Mouse (Mus musculus) Patski (cell line): ENCODE results near the gene Gm28043. TPM values are rescaled to one million over a fixed set of nuclear protein-coding genes. Genes with fewer than 3 reads are reported as not detected.

Source experiments
- ATAC-seq: fragments of 100-300 bp; one replicate; pipeline ENCODE4 v1.8.0; 2021
- CTCF ChIA-PET: fragments of 350-600 bp; sonication (Branson Sonifier 250); formaldehyde crosslinking; loops from one replicate; lab custom pipeline; 2022; ENCODE audit warnings: inconsistent platforms; lab: Charles Lee
- POLR2A ChIA-PET: fragments of 350-600 bp; sonication (Branson Sonifier 250); formaldehyde crosslinking; loops from one replicate; lab custom pipeline; 2022; ENCODE audit warnings: antibody characterized with exemption, inconsistent platforms; lab: Charles Lee
- DNase-seq: peaks from one replicate; pipeline ENCODE4 v3.0.0-alpha.2; 2011; ENCODE audit warnings: low read depth, low spot score
- H3K27me3 ChIP-seq: fragments of 371-371 bp; one replicate; pipeline ENCODE4 v1.5.1; 2021
- CTCF ChIP-seq: fragments of 100-300 bp; IDR thresholded peaks from one replicate; pipeline ENCODE4 v1.5.1; 2021
- in situ Hi-C: fragments of 300-500 bp; cut with MboI; formaldehyde crosslinking; loops from 3 replicates; pipeline ENCODE4 v1.11.1; 2018; ENCODE audit warnings: low pct_unique_long_range_greater_than_20kb, mixed read lengths
- polyA plus RNA-seq: library from polyadenylated mRNA; unstranded; gene quantifications from one replicate; pipeline ENCODE4 v1.2.3, GENCODE M21; 2021

Gene Gm28043
- polyA plus RNA-seq, 1 experiment from 2014 or later, result 2.4 TPM

DNA sequence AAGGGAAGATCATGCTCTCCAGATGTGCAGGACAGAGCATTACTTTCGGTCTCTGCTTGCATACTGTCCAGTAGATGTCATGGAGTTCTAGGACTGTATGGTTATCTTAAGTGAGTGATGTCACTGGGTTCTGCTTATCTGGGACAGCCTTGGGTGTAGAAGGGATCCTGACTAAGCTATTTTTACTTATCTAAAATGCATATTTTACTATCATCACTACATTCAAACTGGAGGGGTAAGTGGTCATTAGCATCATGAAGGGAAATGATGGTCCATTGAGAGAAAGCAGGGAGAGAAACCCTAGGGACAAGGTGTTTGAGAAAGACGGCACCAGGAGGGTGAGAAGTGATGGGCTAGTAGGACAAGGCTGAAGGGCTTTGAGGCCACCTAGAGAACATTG lies 43.6 kb downstream of the Gm28043 start:
- ATAC-seq, result no peak

DNA sequence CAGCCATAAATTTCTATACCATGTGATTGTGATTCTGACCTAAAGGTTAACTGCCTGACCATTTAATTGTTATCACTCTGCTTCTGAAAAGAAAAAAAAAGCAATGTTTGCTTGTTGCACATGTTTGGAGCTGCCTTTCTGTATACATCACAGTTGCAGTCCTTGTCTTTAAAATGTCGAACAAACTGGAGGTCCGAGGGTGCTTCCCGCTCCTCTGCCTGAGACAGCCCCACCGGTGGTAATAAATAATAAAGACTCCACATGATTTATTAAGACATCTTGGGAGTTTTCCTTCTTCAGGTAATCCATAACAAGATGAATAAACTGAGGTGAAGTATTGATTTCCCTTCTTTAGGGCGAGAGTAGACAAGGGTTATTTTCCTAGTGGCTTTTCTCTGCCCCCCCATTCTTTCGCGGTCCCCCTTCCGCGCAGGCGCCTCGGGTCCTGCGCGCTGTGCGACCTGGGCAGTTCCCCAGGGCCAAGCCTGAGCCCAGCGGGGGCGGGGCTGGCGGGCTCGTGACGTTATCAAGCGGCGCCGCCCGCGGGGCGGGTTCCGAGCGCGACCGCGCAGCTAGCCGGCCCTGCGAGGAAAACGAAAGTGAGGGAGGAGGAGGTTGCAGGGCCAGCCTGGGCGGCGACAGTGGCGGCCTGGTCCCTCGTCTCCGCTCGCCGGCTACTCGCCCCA lies 45.5 kb downstream of the Gm28043 start, which contains the start of gene Cmtr1:
TSS of gene Cmtr1 (plus strand) at position 520 of the 686 bp plus-strand sequence.
- in situ Hi-C loops, result no loop called here
- ATAC-seq, result peak; percentile 86
- POLR2A ChIA-PET, result interaction anchor here (1.0 to 3.0 kb wide), 5 partner anchors 10 to 57 kb away, joined by 3 to 11 read pairs (median 4); partner anchors contain the start of genes Ccdc167, Gm28043 and Rnf8

More for the DNA sequence above, 43.6 kb downstream of the Gm28043 start:
- CTCF ChIA-PET, result no interaction called here
- POLR2A ChIA-PET, result no interaction called here
- H3K27me3 ChIP-seq, result no peaks in the 10 kb centered on the region
- no peak for DNase-seq
- no peak for TF ChIP-seq CTCF
- in situ Hi-C loops, result no loop called here

DNA sequence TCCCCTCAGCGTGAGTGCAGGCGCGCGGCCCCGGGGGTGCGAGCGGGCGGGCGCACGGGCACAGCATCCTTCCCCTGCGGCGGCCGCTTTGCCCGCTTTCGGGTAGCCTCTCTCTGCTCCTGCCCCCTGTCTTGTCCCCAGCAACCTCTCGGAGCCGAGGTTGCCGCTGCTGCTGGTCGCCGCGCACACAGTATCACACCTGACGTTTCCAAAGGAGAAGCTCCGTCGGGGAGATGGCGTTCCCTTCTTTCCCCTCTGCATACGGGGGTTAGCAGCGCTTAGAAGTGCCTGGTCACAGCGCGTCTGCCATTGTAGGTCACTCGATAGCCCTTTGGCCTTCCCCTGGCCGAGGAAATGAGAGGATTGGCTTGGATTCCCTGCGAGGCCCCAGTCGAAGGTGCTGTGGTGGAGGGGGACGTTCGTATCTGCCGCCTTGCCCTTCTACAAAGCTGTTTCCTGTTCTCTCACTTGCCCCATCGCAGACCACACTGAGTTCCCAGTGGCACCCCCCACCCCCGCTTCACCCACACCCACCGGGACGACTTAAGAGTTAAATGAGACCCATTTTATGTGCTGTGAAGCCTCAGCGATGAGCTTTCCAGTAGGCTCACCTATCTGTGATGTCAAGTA lies 46.2 kb downstream of the Gm28043 start:
- in situ Hi-C loops, result no loop called here
- DNase-seq, result no peak
- no peak for TF ChIP-seq CTCF
- H3K27me3 ChIP-seq, result no peaks in the 10 kb centered on the region
- ATAC-seq, result peak; percentile 58
- ChIA-PET POLR2A (interaction anchor here (1.0 to 3.0 kb wide), 5 partner anchors 10 to 56 kb away, joined by 3 to 11 read pairs (median 4); partner anchors contain the start of genes Ccdc167, Gm28043 and Rnf8), CTCF (no interaction called here)

More for the DNA sequence above, 45.5 kb downstream of the Gm28043 start, which contains the start of gene Cmtr1:
- no peaks in the 10 kb centered on the region for H3K27me3 ChIP-seq
- CTCF ChIA-PET, result no interaction called here
- TF ChIP-seq CTCF, result no peak
- peak; percentile 46 for DNase-seq

DNA sequence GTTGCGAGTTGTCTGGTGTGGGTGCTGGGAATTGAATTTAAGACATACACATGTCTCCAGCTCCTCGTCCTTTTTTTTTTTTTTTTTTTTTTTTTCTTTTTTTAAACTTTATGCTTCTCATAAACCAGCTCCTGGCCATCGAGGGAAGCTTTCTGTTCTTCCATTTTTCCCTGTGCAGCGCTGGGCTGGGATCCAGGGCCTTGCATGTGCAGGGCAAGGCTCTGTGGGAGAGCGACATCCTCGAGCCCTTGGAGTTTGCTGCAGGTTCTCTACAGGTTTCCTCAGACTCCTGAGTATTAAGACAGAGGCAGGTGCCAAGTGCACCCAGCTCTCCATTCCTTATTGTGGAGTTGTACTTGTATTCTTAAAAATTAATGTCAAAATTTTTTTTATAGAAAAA lies 47.5 kb downstream of the Gm28043 start:
- no peak for TF ChIP-seq CTCF
- no peak for ATAC-seq
- H3K27me3 ChIP-seq, result no peaks in the 10 kb centered on the region
- ChIA-PET POLR2A (interaction anchor here (0.6 to 0.9 kb wide), 2 partner anchors 19 to 41 kb away, joined by 3 read pairs; no protein-coding TSS in a partner anchor), CTCF (no interaction called here)
- DNase-seq, result no peak
- in situ Hi-C loops, result no loop called here

DNA sequence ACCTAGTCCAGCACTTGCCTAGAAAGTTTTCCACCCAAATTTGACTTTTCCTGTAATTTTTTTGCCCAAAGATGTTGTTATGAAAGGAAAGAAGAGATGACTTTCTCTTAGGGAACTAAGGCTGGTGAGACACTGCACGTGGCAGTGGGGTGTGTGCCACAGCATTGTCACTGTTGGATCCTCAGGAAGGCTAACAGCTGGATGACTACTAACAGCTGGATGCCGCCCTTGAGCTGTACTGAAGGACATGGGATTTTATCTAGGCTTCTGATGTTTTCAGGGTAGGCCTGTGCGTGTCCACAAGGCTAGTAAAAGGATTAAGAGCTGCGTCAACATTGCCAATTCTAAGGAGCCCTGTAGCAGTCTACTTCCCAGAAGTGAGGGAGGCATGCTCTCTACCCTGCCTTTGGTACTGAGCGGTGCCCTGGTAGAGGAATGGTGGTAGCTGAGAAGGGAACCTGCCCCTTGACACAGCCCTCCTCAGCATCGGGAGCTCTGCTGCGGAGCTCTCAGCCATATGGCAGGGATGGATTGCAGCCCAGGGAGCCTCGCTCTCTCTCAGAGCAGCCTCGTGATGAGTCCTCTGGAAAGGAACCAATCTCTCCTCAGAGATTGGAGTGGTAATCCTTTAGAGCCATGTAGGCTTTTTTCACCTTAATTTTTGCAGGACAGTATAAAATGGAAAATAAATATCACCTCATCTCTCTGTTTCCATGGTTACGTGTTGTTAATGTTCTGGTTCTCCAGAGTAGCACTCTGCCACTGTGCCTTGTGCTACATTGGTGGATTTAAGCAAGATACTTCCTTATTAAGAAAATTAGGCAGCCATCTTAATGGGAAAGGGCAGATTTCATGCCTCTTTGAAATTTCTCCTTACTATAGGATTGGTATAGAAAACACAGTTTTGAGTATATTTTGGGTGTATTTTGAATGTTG lies 53.6 kb downstream of the Gm28043 start:
- no peak for DNase-seq
- ChIA-PET CTCF (no interaction called here), POLR2A (no interaction called here)

DNA sequence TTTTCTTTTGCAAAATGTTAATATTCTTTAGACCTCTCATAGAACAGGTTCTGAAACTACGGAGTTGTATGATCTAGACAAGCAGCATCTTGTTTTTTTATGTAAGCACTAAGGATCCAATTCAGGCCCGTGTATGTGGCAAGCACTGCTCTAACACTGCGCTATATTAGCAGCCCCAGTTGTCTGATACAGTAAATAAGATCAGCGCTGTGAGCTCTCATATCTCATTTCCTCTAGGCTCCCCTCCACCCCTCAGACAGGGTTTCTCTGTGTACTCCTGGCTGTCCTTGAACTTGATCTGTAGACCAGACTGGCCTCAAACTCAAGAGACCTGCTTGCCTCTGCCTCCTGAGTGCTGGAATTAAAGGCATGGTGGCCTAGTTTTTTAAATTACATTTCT lies 54.4 kb downstream of the Gm28043 start:
- in situ Hi-C loops, result no loop called here
- ATAC-seq (no peak), DNase-seq (no peak)
- ChIA-PET CTCF (no interaction called here), POLR2A (no interaction called here)
- H3K27me3 ChIP-seq, result no peaks in the 10 kb centered on the region
- no peak for TF ChIP-seq CTCF

More for the DNA sequence above, 53.6 kb downstream of the Gm28043 start:
- no peak for TF ChIP-seq CTCF
- no peak for ATAC-seq
- in situ Hi-C loops, result no loop called here
- H3K27me3 ChIP-seq, result no peaks in the 10 kb centered on the region

DNA sequence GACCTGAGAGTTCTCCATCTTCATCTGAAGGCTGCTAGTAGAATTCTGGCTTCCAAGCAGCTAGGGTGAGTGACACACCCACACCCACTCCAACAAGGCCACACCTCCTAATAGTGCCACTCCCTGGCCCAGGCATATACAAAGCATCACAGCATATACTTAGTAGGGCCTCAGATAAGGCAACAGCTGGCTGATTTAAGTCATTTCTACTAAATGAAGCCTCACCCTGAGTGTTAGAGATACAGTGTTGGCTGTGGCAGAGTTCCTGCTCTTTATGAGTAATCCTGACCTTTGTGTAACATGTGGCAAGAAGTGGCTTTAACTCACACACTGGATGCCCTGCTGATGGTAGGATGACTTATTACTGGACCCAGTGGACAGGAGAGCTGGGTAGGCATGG lies 55.3 kb downstream of the Gm28043 start:
- CTCF ChIA-PET, result no interaction called here
- H3K27me3 ChIP-seq, result no peaks in the 10 kb centered on the region
- TF ChIP-seq CTCF, result no peak
- in situ Hi-C loops, result no loop called here
- no peak for ATAC-seq
- POLR2A ChIA-PET, result interaction anchor here (1.0 kb wide), 1 partner anchor 9 kb away, joined by 4 read pairs; the partner anchor contains the start of gene Cmtr1
- DNase-seq, result no peak

DNA sequence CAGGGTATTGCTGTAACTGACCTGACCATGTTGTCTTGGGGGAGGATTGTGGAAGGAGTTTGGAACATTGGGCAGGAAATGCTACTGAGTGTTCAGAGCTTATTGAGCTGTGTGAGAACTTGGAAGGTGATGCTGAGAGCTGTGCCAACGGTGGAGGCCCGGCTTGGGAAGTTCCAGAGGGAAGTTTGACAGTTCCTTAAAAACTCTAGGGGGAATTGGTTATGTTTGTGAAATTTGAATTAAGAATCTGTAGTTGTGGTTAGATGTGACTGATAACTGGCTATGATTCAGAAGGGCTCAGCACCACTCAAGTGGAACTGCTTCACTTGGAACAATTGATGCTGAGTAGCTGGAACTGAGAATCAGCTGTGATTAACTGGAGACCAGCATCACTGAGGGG lies 56.3 kb downstream of the Gm28043 start:
- TF ChIP-seq CTCF, result no peak
- ChIA-PET CTCF (interaction anchor here (0.6 to 0.9 kb wide), 2 partner anchors 16 to 35 kb away, joined by 3 to 4 read pairs; no protein-coding TSS in a partner anchor), POLR2A (interaction anchor here (1.0 kb wide), 1 partner anchor 10 kb away, joined by 4 read pairs; the partner anchor contains the start of gene Cmtr1)
- in situ Hi-C loops, result no loop called here
- H3K27me3 ChIP-seq, result no peaks in the 10 kb centered on the region
- ATAC-seq (peak; percentile 52), DNase-seq (peak; percentile 60)

DNA sequence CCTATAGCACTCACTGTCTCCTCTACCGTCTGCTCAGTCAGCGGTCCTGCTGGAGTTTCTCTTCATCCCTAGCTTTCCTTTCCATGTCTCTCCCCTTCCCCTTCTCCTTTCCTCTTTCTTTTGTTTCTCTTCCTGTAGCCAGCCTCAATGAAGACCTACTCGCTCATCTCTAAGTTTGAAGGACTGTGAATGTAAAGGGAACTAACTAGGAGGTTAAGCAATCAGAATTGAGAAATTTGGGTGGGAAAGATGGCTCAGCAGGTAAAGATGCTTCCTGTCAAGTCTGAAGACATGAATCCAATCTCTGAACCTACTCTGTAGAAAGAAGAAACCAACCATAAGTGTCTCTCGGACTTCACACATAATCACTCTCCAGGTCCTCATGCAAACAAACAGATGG lies 58.6 kb downstream of the Gm28043 start:
- CTCF ChIA-PET, result no interaction called here
- H3K27me3 ChIP-seq, result no peaks in the 10 kb centered on the region
- in situ Hi-C loops, result no loop called here
- TF ChIP-seq CTCF, result no peak
- no peak for DNase-seq
- no peak for ATAC-seq
- POLR2A ChIA-PET, result no interaction called here

DNA sequence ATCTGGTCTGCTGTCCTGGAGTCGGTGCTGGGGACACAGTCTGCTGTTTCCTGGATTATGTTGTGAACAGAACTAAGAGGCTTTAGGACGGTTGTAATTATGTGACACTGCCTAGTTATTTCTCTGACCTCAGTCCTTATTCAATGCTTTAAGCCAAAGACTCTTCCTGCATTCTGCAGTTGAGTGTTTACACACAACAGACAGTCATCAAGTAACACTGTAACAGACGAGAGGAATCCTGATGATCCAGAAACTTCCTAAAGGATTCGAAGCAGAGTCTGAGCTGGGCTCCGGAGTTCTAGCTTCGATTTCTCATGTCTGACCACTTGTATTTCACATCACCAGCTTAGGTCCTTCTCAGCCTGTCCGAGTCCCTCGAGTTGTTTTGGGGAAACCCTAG lies 63.9 kb downstream of the Gm28043 start:
- CTCF ChIA-PET, result no interaction called here
- POLR2A ChIA-PET, result no interaction called here
- DNase-seq, result no peak
- TF ChIP-seq CTCF, result no peak
- no peaks in the 10 kb centered on the region for H3K27me3 ChIP-seq
- in situ Hi-C loops, result no loop called here
- no peak for ATAC-seq
